Mouse (Mus musculus) telencephalon, adult 2 months (tissue): ENCODE measurements at regions not wholly inside any gene's neighbourhood (a gene's known extent, or its start where the extent isn't known, plus 50 kb on each side); places are given as distances from the start of the nearest gene placed in this dataset.

Experiments used
- DNase-seq: peaks from one replicate; pipeline ENCODE4 v3.0.0-alpha.2; 2011; ENCODE audit warnings: low read depth, low spot score

GRCm38 (mm10) chr19:45288722-45289121, 53.1 kb upstream of the Lbx1 start:
- no peak for DNase-seq

DNA sequence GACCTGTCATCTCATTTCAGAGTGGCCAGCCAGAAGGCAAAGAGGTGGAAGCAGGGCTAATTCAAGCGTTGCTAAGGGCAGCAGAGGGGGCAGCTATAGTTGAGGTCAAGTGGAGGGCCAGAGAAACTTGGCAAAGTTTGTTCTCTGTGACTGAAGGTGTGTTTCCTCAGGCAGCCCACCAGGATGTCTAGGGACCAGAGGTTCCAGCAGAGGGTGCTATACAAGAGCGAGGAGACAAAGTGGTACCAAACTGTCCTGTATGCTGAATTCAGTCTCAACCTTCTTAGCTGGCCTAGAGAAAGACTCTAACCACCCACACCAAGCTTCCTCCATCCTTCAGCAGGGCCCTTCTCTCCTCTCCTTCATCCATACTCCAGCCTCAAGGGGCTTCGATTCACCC, 62.2 kb upstream of the Lbx1 start:
- no peak for DNase-seq

DNA sequence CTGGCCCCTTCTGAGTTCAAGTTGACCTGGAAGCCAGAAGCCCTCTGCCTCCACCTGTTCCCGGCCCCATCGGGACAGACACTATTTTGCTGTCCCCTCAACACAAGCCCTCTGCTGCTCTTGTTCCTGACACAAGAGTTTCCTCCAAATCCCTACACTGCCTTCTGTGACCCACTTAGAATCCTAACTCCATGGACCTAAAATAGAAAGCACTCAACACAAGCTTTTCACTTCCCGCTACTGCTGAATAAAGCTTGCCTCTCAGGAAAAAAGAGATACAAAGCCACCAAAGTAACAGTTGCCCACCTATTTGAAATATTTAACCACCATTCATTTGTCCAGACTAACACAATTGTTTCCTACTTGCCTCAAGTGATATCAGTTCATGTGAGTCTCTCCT, 63.7 kb upstream of the Lbx1 start:
- peak; percentile 73 for DNase-seq

DNA sequence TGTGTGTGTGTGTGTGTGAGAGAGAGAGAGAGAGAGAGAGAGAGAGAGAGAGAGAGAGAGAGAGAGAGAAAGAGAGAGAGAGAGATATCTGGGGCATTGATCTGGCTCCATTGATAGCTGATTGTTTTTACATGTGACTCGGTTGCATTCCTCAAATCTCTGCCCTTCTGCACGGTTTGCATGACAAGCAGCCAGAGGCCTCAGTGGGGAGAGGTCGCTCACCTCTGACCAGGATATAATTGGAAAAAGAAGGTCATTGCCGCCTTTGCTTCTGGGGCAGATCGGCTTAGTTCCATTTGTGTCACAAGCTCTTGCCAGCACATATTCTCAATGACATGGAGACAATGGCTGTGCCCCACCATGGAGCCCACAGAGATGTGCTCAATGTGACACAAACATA, 63.8 kb upstream of the Btrc start:
- DNase-seq = no peak

DNA sequence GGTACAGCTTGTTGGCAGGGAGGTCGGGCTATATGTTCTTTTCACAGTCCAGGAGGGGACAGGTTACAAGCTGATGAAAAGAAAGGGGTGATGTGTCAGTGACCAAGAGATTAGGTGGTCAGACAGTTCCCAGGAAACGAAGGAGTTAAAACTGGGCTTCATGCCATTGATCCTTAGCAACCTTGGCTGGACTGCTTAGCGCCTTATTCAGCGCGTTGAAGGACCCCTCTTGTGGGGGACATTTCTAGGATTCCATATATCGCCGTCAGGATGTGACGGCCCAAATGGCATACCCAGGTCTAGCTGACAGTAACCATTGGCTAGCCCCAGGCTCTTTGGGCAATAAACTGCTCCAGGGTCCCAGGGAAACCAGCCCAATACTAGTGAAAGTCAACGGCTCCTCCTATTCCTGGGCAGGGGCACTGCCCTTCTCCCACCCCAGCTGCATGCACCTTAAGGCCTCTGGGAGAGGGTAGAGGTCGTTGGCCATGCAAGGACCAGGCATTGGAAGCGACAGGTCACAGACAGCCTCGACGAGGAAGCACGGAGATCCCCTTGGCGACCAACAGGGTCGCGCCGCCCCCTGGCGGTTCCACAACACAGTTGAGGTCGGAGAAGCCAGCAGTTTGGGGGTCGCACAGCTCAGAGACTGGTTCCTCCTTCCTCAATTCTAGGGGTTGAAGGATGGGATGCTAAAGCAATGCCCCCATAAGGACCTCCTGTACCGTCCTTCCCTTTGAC, 62.7 kb upstream of the Btrc start:
- DNase-seq = no peak

DNA sequence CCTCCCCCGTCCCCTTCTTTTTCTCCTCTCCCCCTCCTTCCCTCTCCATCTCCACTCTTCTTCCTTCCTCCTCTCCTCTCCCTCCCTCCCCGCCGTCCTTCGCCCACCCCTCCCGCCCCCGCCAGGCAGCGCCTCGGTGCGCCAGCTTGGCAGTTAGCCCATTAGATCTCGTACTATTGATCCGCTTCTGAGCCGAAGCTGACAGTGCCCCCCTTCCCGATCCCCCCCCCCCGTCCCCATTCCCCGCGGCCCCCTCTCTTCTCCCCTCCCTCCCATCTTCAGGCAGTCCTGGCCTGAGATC, 62.2 kb upstream of the Btrc start:
- DNase-seq = no peak

GRCm38 (mm10) chr19:45301733-45302547, 61.6 kb upstream of the Btrc start:
- peak; percentile 88 for DNase-seq

GRCm38 (mm10) chr19:45302548-45303241, 60.8 kb upstream of the Btrc start:
- no peak for DNase-seq

- peak; percentile 66 for DNase-seq
Measured at GRCm38 (mm10) chr19:45304538-45304937, 59.0 kb upstream of the Btrc start.

DNA sequence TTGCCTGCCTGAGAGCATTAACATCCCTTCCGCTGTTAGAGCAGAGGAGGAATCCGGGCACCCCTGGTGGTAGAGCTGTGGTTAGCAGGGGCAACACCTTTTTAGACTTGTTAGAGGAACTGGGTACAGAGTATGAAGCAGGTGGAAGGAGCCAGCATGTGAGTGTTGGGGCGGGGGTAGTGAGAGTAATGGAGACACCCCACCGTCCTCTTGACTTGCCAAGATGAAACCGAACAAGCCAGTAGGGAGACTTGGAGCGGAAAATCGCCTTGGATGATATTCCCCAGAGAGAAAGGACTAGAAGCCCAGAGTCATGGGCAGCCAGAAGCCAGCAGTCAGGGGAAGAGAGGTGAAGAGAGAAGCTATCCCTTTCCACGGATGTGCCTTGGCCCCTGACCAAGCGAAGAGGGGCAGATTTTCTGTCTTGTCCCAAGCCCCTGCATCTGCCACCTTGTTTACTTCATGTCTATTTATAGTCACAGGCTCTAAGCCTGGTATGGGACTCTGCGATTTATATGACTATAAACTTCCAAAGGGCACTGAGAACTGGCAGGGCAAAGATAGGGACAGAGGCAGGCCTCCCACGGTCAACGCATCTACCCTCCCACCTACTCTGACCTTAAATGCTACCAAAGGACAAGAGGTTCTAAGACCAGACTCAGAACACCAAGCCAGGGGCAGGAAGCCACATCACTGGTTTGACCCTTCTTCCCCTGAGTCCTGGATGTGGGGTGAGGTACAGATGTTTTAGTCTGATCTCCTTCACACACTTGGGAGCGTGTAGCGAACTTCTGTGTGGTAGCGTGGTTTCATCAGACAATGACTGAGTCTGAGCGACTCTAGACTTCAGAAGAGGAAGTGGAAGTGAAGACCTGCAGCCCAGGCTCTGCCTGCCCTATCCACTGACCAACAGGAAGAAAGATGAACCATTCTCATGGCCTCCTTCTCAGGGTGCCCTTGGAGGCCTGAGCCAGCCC, 55.9 kb upstream of the Btrc start:
- DNase-seq = no peak

DNA sequence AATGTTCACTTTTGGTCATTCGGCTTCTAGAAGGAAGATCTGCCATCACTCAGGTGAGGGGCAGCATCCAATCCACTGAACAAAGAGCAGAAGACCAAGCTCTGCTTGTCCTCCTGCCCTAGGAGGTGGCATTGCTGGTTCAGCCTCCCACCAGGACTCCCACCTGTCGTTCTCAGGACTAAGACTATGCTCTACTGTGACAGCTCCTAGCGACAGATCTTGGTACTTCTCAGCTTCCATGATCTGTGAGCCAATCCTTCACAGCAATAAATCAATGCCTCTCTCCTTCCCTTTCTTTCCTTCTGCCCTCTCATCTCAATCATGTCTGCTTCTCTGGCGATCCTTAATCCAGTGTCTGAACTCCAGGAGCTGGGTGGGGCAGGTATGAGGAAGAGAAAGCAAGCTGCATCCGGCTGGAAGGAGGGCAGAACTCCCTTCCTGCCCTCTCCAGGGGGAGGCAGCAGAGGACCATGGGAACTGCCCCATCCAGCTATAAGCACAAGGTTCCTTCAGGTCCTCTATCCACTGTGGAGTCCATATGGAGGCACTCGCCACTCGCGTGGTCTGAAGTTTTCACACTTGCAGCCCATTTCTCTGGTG, 54.8 kb upstream of the Btrc start:
- DNase-seq = no peak

DNA sequence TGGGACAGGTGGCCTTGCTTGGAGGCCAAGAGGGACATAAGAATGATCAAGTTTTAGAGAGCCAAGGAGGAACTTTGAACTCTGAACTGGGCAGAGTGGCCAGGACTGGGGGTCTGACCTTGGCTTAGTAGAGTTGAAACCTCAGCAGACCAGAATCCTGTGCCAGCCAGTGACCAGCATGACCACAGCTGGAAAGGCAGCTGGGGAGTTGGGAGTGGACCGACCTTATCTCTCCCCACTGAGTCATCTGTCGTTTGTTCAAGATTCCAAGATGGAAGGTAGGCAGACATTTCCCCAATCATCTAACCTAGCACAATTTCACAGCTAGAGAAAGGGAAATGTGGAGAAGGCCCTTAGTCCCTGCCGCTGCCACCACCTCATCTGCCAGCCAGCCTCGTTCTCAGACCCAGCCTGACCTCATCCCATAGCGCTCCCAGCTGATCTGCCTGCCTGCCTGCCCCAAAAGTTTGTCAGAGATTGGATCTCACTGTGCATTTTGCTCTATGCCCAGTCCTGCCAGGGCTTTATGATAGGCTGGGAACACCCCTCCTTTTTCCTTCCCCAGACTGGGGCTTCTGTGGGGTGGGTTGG, 53.1 kb upstream of the Btrc start:
- DNase-seq = no peak

DNA sequence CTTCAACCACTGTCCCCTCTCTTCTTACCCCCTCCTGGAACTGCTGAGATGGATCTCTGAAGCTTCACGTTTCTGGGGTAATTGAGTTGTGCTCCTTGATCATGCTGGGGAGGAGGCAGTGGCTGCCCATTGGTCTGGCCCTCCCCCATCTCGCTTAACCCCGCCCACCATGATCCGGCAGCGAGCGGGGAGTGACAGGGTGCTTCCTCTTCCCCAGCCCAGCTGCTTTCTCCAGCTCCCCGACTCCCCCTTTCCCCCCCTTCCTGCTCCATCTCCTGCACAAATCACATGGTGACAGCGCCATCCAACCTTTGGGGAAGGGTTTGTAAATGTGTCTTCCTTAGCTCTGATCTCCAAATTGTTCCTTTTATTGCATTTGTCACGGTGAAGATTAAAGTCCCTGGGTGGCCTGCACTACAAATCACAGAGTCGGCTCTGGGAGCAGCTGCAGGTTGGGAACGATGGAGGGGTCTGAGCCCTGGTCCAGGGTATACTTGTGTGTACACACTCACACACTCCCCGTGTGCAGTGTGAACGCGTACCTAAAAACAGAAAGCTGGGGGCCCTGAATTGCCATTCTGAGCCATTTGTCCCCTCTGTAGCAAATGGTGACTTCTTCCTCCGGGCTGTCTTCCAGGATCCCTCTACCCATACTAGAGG, 52.5 kb upstream of the Btrc start:
- DNase-seq = no peak

DNA sequence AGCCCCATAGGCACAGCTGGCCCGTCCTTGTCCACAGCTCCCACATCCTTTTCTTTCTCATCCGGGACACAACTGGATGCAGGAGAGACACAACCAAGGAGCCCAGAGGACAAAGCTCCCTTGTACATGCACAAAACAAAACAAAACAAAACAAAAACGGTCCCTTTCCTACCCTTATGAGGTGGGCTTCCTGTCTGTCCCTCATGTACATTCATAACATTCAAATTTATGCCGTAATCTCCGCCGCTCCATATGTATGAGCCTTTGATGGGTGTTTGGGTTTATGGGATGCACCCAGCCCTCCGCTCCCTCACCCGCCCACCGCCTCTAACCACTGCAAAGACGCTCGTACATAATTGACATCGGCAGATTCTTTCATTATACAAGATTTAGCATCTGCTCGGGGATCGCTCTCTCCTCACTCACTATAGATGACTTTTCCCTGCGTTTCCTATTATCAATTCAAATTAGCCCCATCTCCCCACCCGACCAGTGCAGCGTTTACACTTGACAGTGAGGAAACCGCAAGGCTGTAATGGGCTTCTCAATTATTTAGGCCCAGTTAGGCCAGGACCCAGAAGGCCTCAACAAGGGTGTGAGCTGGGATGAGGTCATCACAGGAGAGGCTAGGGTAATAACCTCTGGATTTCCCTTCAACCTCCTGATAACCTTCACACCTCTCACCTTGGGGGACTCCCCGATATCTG, 51.5 kb upstream of the Btrc start:
- DNase-seq = no peak

GRCm38 (mm10) chr19:45312713-45313365, 50.7 kb upstream of the Btrc start:
- no peak for DNase-seq
